Mouse (Mus musculus) central nervous system, embryonic 14 days (tissue): ENCODE results near the gene Anxa2. TPM values are rescaled to one million over a fixed set of nuclear protein-coding genes. Genes with fewer than 3 reads are reported as not detected.

Experiments
- polyA plus RNA-seq: library from polyadenylated mRNA; depleted of rRNA; stranded (reverse); fragments of >200 nt; gene quantifications from 2 replicates; pipeline ENCODE4 v1.2.3, GENCODE M21; 2012; rRNA removed

The Anxa2 gene
- polyA plus RNA-seq, result 115 and 257 TPM in 2 replicates

GRCm38 (mm10) chr9:69453066-69453900, at the start of gene Anxa2:
TSS of gene Anxa2 (plus strand) at chr9:69453620.

Other genes starting within 250 kb of the Anxa2 start
- gene Ice2, start 55.7 kb upstream of the Anxa2 start, polyA plus RNA-seq, result 10.6 TPM in 2 replicates